Mouse (Mus musculus) liver, embryonic 14.5 days (tissue): ENCODE data around the gene Kcng4.

ENCODE experiments used
- CTCF ChIP-seq: IDR thresholded peaks from 2 replicates; pipeline ENCODE4 v1.5.1; 2016; ENCODE audit warnings: antibody characterized with exemption, low read depth, control low read depth
- EP300 ChIP-seq: IDR thresholded peaks from 2 replicates; pipeline ENCODE4 v1.6.1; 2016; ENCODE audit warnings: antibody characterized with exemption, low read depth

- TF ChIP-seq CTCF (no peak), EP300 (no peak)
Observed at GRCm38 (mm10) chr8:119634616-119635336, 704 bp downstream of the Kcng4 start.
